8 mouse cellular contexts compared by ENCODE assay signal in the genomic region with DNA sequence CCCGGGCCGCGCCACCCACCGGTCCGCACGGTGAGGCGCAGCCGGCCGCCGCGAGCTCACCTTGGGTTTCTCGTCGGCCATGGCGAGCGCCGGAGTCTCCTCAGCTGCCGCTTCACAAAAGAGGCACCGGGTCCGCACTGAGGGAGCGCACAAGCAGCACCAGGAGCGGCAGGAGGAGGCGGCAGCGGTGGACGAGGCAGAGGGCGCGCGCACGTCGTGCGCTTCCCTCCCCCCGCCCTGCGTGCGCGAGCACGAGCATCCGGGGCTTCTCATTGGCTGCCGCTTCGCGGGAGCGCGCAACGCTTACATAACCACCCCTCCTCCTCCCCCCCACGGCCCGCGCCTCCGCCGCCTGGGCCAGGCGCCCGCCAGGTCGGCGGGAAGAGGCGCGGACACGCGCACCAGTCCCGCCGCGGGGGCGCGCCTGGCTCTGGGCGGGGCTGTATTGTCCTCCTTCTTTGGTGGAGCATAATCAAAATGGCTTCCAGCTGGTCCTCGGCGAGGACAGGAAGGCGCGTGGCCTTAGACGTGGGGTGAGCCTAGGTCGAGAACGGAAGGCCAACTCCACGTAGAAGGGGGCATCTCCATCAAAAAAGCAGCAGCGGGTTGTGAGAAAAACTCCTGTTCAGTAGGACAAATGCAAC. TPM values are rescaled to one million over a fixed set of nuclear protein-coding genes. Genes with fewer than 3 reads are reported as not detected.
DNase-seq lines count a peak whose midpoint lies in the region; ATAC-seq lines count a peak whose summit lies in the region.

Sumo2 (minus strand) TSS at position 239 of the 644 bp plus-strand sequence.

- H3K9me3 ChIP-seq in intestine, embryonic 14.5 days (ENCODE audit: control insufficient read depth, low read length): no peaks in the 10 kb centered on the region

- H3K4me3 ChIP-seq in intestine, embryonic 14.5 days (ENCODE audit: low read depth, low read length): peak within 1 kb of the TSS; percentile 97

- H3K27ac ChIP-seq in intestine, embryonic 14.5 days (ENCODE audit: low read depth): peak within 1 kb of the TSS; percentile 99

- intact Hi-C loops in left cerebral cortex, postnatal 14 days (cut with DNase I): loop anchor here (2.0 kb wide), 1 partner anchor 45 kb away; the partner anchor contains the start of gene Nt5c

- H3K4me1 ChIP-seq in intestine, embryonic 14.5 days (replicated peaks; ENCODE audit: control insufficient read depth, insufficient read depth, low read length): peaks cover 8% of the 10 kb centered on the region; the same call in 1 of the 2 replicates

- H3K4me2 ChIP-seq in intestine, embryonic 14.5 days (ENCODE audit: low read length): peak within 1 kb of the TSS; percentile 58

- ATAC-seq in intestine, embryonic 14.5 days (replicated peaks; ENCODE audit: low FRiP score, low TSS enrichment, low read depth): peak; percentile 91

- peak; percentile 100 for DNase-seq in adrenal gland, adult 18-20 months (ENCODE audit: low spot score in 2 of 2)
- DNase-seq in embryo, embryonic 11 days: peak; percentile 99
- peak; percentile 98 for DNase-seq in gastrocnemius, postnatal 25 days
- peak; percentile 99 for DNase-seq in intestine, embryonic 14.5 days (ENCODE audit: low spot score)
- peak; percentile 99 for DNase-seq in left cerebral cortex, postnatal 14 days (ENCODE audit: low spot score in 2 of 2)
- DNase-seq in mesoderm, embryonic 11.5 days (ENCODE audit: low read depth, low spot score): peak; percentile 99
- DNase-seq in right cerebral cortex, postnatal 36 days (ENCODE audit: low spot score in 2 of 2): peak; percentile 94 to 96
- DNase-seq in yolk sac, embryonic 10.5 days (ENCODE audit: low spot score): peak; percentile 97

- peak within 1 kb of the TSS; percentile 99 for H3K9ac ChIP-seq in intestine, embryonic 14.5 days (ENCODE audit: low read length)

- H3K36me3 ChIP-seq in intestine, embryonic 14.5 days (ENCODE audit: control insufficient read depth, insufficient read depth, low read length): peaks cover 33% of the 10 kb centered on the region

- H3K27me3 ChIP-seq in intestine, embryonic 14.5 days (replicated peaks; ENCODE audit: control insufficient read depth, insufficient read depth, low read length): no peaks in the 10 kb centered on the region

- 1% methylated on average over 55 of the region's 70 CpGs for WGBS in intestine, embryonic 14.5 days

RNA-seq across cellular contexts. Expression of gene Sumo2, which starts in this region (rescaled TPM):
- 100 to 1,000 TPM; 219 to 240 TPM for total RNA-seq in adrenal gland, adult 18-20 months (2021)
- 100 to 1,000 TPM; 119 to 122 TPM for total RNA-seq in gastrocnemius, postnatal 25 days (2021)
- polyA plus RNA-seq in intestine, embryonic 14.5 days (2014; fragmentation: Nextera tagmentation; extraction: Ambion mirVana): 891 and 947 TPM in 2 replicates
- 100 to 1,000 TPM; 338 to 354 TPM for total RNA-seq in left cerebral cortex, postnatal 14 days (2021)

Comparison
In these comparisons a context has a peak if more than half of its experiments do, and no peak if none do; other contexts are left out.
1. Peak in every context shown above with its lines: DNase-seq, ATAC-seq, H3K4me3 ChIP-seq and H3K27ac ChIP-seq.